Mouse (Mus musculus) spleen, adult 2 months (tissue): Measurements from ENCODE around the gene Rela.

Experiments used
- CTCF ChIP-seq: fragments of 200-500 bp; IDR thresholded peaks from 2 replicates; pipeline ENCODE4 v1.5.1; 2011; ENCODE audit warnings: mild to moderate bottlenecking, inconsistent platforms; ENCODE audit not compliant: insufficient read depth, insufficient read length, insufficient replicate concordance; ENCODE audit errors: extremely low read depth
- POLR2A ChIP-seq: fragments of 200-500 bp; IDR thresholded peaks from 2 replicates; pipeline ENCODE4 v1.6.1; 2011; ENCODE audit warnings: low read depth, low read length, inconsistent platforms

DNA sequence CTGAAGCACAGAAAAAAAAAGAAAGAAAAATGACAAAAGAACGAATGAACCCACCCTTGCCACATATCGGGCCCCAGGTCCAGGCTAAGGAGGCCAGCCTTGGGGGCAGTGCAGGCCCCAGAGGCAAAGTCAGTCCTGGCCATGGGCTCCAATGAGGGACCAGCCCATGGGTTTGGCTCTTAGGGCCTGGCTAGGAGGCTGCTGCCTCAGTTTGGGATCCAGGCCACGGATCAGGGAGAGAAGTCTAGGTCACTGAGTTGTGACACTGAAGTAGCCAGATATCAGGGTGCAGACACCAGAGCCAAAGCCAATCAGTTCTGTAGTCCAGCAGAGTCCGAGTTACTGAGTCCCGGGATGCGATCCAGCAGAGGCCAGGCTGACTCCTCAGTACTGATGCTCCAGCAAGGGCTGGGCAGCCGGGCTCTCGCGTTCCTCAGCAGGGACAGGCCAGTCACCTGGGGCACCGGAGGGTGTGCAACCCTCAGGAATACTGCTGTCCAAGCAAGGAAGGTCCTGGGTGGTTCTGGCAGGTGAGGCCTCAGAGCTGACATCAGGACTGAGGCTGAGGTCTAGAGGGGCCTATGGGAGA, 27.5 kb downstream of the Rela start:
- no peak for TF ChIP-seq POLR2A
- TF ChIP-seq CTCF = no peak
